Mouse (Mus musculus) spleen, adult 2 months (tissue): ENCODE measurements at regions not wholly inside any gene's neighbourhood (a gene's known extent, or its start where the extent isn't known, plus 50 kb on each side); places are given as distances from the start of the nearest gene placed in this dataset.

ENCODE experiments used
- DNase-seq, 2 experiments: peaks; one replicate each; pipeline versions ENCODE4 v3.0.0 to v3.0.0-alpha.2; 2012 to 2021; ENCODE audit warnings: low spot score in 2 of 2, low read depth in 1 of 2
- H3K27ac ChIP-seq: fragments of 200-500 bp; 2 replicates; pipeline ENCODE4 v1.5.1; 2012; ENCODE audit warnings: low read length, inconsistent platforms; ENCODE audit not compliant: insufficient read depth
- H3K27me3 ChIP-seq: fragments of 200-500 bp; 2 replicates; pipeline ENCODE4 v1.6.1; 2012; ENCODE audit warnings: mild to moderate bottlenecking, moderate library complexity, low read length, inconsistent platforms; ENCODE audit not compliant: control insufficient read depth, insufficient read depth
- H3K36me3 ChIP-seq: fragments of 200-500 bp; 2 replicates; pipeline ENCODE4 v1.6.1; 2012; ENCODE audit warnings: mild to moderate bottlenecking, low read length, inconsistent platforms; ENCODE audit not compliant: control insufficient read depth, insufficient read depth
- H3K4me1 ChIP-seq: fragments of 200-500 bp; 2 replicates; pipeline ENCODE4 v1.6.1; 2011; ENCODE audit warnings: inconsistent platforms; ENCODE audit not compliant: control insufficient read depth, insufficient read depth, insufficient read length
- H3K4me3 ChIP-seq: fragments of 200-500 bp; 2 replicates; pipeline ENCODE4 v1.5.1; 2011; ENCODE audit warnings: mild to moderate bottlenecking, inconsistent platforms; ENCODE audit not compliant: insufficient read depth, insufficient read length; ENCODE audit errors: extremely low read depth
- CTCF ChIP-seq: fragments of 200-500 bp; IDR thresholded peaks from 2 replicates; pipeline ENCODE4 v1.5.1; 2011; ENCODE audit warnings: mild to moderate bottlenecking, inconsistent platforms; ENCODE audit not compliant: insufficient read depth, insufficient read length, insufficient replicate concordance; ENCODE audit errors: extremely low read depth
- POLR2A ChIP-seq: fragments of 200-500 bp; IDR thresholded peaks from 2 replicates; pipeline ENCODE4 v1.6.1; 2011; ENCODE audit warnings: low read depth, low read length, inconsistent platforms
- WGBS: fragments of 180-500 bp; shearing (Covaris S2); methylation state at CpG from one replicate; pipeline ENCODE4 v1.1.7; 2018; 5-methylcytosine and 5-hydroxymethylcytosine counted together

DNA sequence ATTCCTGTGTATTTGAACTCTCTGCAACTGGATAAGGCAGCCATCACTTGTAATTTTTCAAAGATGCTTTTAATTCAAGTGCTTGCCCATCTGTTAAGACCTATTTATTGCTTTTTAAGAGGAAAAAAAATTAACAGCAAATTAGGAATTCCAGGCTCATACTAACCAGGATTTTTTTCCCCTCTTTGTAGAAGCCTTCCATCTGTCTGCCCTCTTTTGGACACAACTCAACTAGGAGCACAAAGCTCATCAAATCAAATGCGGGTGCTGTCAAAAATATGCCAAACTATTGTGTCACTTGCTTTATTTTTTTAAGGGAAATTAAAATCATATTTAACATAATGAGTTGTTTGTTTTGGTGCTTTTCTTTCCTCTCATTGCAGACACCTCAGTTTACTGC is 55.6 kb upstream of the Gm6657 start:
- no peak overlapping the region for H3K27ac ChIP-seq
- H3K4me1 ChIP-seq = no peaks in the 10 kb centered on the region
- H3K27me3 ChIP-seq = no peaks in the 10 kb centered on the region; the same call in 1 of the 2 replicates
- TF ChIP-seq POLR2A (no peak), CTCF (no peak)
- H3K36me3 ChIP-seq = no peaks in the 10 kb centered on the region
- no peak for DNase-seq
- 86% methylated on average over 1 of the region's 1 CpGs for WGBS
- no peak overlapping the region for H3K4me3 ChIP-seq
